Mouse (Mus musculus): ENCODE results near the gene Cptp.

Gene Cptp

DNA sequence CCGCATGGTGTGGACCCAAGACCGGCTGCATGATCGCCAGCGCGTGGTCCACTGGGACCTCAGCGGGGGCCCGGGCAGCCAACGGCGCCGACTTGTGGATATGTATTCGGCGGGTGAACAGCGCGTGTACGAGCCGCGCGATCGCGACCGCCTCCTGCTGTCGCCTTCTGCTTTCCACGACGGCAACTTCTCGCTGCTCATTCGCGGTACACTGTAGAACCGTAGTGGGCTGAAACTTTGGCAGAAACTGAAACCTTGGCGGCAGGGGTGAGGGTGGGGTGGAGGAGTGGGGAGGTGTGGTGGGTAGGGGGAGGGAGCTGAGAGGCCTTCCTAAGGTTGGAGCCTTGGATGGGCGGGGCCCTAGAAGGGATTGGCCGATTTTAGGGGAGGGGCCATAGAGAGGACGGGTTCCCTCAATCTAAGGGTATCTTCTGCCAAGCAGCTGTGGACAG is 28.2 kb downstream of the Cptp start:
- no peak for DNase-seq (ENCODE audit: low spot score in 2 of 2)

DNA sequence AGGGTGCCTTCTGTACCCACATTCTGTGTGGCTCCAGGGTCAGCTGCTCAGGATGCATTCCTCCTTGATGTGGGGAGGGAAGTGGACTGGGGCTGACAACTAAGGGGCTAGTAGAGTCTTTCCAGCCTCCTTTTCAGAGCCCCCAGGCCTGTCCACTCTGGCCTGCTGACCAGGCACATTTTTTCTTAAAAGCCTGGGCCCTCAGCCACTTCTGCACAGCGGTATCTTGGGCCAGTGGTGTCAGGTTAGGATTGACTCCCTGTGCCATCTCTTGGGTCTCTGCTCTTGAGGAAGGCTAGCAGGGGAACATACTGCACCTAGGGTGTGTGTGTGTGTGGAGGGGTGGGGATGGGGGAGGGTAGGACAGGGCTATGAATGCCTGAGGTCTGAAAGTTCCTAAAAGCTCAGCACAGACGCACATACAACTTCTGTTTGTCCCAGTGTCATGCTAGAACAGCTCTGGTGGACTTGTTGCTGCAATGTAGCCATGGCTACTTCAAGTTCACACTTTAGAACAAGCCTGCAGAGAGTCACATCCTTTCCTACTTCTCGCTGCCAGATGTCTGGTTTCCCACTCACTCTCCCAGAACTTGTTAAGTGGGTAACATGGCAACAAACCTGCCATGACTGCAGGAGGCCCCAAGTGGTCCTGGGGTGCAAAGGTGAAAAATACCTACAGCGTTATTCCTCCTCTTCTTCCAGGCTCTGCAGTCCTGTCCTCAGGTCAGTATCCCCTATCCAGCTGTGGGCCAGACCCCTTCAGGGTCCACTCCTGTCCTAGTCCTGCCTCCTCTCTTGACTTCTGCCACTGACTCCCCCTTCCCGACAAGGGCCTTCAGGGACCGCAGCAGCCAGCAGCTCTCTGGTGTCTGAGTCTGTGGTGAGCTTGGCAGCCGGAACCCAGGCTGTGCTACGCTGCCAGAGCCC is 28.9 kb downstream of the Cptp start:
- DNase-seq (ENCODE audit: low spot score in 2 of 2): no peak

- no peak for DNase-seq (ENCODE audit: low spot score in 2 of 2)
Measured at GRCm38 (mm10) chr4:155839483-155839910, 29.7 kb downstream of the Cptp start, which contains the start of gene Mxra8. Gene Mxra8, plus strand, starts transcription at chr4:155839680.

- no peak for DNase-seq (ENCODE audit: low spot score in 2 of 2)
Measured at GRCm38 (mm10) chr4:155838187-155839153, 30.8 kb downstream of the Cptp start.

- no peak for DNase-seq (ENCODE audit: low spot score in 2 of 2)
Measured at GRCm38 (mm10) chr4:155837404-155838010, 31.7 kb downstream of the Cptp start.

- peak; percentile 59 to 80 for DNase-seq (ENCODE audit: low spot score in 2 of 2)
Measured at GRCm38 (mm10) chr4:155833836-155834235, 35.4 kb downstream of the Cptp start.

- DNase-seq (ENCODE audit: low spot score in 2 of 2): no peak
Measured at GRCm38 (mm10) chr4:155833234-155833633, 36.0 kb downstream of the Cptp start.

- no peak for DNase-seq (ENCODE audit: low spot score in 2 of 2)
Measured at GRCm38 (mm10) chr4:155832321-155832720, 36.9 kb downstream of the Cptp start.

DNA sequence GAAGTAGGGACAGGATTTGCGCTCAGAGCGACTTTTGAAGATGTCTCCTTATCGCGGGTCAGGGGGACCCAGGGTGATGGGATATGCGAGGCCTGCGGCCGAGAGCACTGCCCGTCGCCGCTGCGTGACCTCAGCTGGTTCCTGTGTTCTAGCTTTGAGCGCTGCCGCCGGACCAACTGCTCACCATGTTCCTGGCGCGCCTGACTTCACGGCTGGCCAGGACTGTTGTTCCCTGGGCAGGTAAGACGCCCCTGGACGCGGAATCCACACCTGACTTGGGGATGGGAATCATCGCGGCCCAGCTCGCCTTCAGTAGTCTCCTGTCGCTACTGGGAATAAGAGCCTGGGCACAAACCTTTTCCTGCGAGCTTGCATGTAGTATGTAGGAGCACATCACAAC is 37.4 kb downstream of the Cptp start:
- DNase-seq (ENCODE audit: low spot score in 2 of 2): peak in 1 of 2 experiments; percentile 29

GRCm38 (mm10) chr4:155831205-155831766 is 38.0 kb downstream of the Cptp start, which contains the start of gene Aurkaip1:
Gene Aurkaip1, plus strand, starts transcription at chr4:155831272.
- peak; percentile 85 to 97 for DNase-seq (ENCODE audit: low spot score in 2 of 2)

- DNase-seq (ENCODE audit: low spot score in 2 of 2): no peak
Measured at GRCm38 (mm10) chr4:155830596-155830995, 38.6 kb downstream of the Cptp start.

- no peak for DNase-seq (ENCODE audit: low spot score in 2 of 2)
Measured at GRCm38 (mm10) chr4:155829866-155830265, 39.4 kb downstream of the Cptp start.

- no peak for DNase-seq (ENCODE audit: low spot score in 2 of 2)
Measured at GRCm38 (mm10) chr4:155823443-155823842, 45.8 kb downstream of the Cptp start.

GRCm38 (mm10) chr4:155821025-155821424 is 48.2 kb downstream of the Cptp start:
- no peak for DNase-seq (ENCODE audit: low spot score in 2 of 2)

- DNase-seq (ENCODE audit: low spot score in 2 of 2): no peak
Measured at GRCm38 (mm10) chr4:155817533-155817932, 51.7 kb downstream of the Cptp start.

Data from left cerebral cortex, adult 9 months (tissue).